ENCODE assay signal across 19 mouse cellular contexts in genomic region chr6:145135295-145135694, GRCm38 (mm10).
"Had no signal": no experiment of that assay in that cellular context is flagged by ENCODE, and none has a peak within 500 bp of the region (broad histone marks: within the 10 kb centered on the region; RNA-seq: fewer than 3 reads in every experiment).

No protein-coding gene starts in this region.

- H3K4me1 ChIP-seq: lung, embryonic 15.5 days; neural tube, embryonic 12.5 days; neural tube, embryonic 15.5 days; stomach, embryonic 15.5 days had no signal

- H3K9ac ChIP-seq: kidney, embryonic 15.5 days; liver, embryonic 15.5 days; lung, embryonic 15.5 days; neural tube, embryonic 12.5 days; neural tube, embryonic 15.5 days; stomach, embryonic 15.5 days had no signal

- H3K4me3 ChIP-seq: kidney, embryonic 15.5 days; left cerebral cortex, adult 2 months; liver, embryonic 15.5 days; lung, embryonic 15.5 days; megakaryocyte, embryonic 14.5 days; midbrain, embryonic 10.5 days; neural tube, embryonic 12.5 days; neural tube, embryonic 15.5 days; stomach, embryonic 15.5 days had no signal

- DNase-seq: kidney, adult 18-20 months; layer of hippocampus, postnatal 36 days; lung, adult 18-20 months; midbrain, embryonic 14.5 days; right cerebral cortex, adult 18-20 months; right cerebral cortex, postnatal 14 days; right cerebral cortex, postnatal 4 days; spleen, adult 18-20 months; thymus, adult 18-20 months had no signal

- H3K36me3 ChIP-seq: kidney, embryonic 15.5 days; liver, embryonic 15.5 days; lung, embryonic 15.5 days; midbrain, embryonic 10.5 days; neural tube, embryonic 12.5 days; neural tube, embryonic 15.5 days; stomach, embryonic 15.5 days had no signal

- H3K27me3 ChIP-seq: kidney, embryonic 15.5 days; liver, embryonic 15.5 days; lung, embryonic 15.5 days; megakaryocyte, embryonic 14.5 days; neural tube, embryonic 12.5 days; neural tube, embryonic 15.5 days; stomach, embryonic 15.5 days had no signal

- H3K9me3 ChIP-seq: kidney, embryonic 15.5 days; liver, embryonic 15.5 days; lung, embryonic 15.5 days; megakaryocyte, embryonic 14.5 days; midbrain, embryonic 10.5 days; neural tube, embryonic 12.5 days; neural tube, embryonic 15.5 days; stomach, embryonic 15.5 days had no signal

- H3K27ac ChIP-seq: kidney, embryonic 15.5 days; left cerebral cortex, adult 2 months; liver, embryonic 15.5 days; lung, embryonic 15.5 days; midbrain, embryonic 10.5 days; neural tube, embryonic 12.5 days; neural tube, embryonic 15.5 days; stomach, embryonic 15.5 days had no signal

- H3K4me2 ChIP-seq: kidney, embryonic 15.5 days; liver, embryonic 11.5 days; liver, embryonic 15.5 days; lung, embryonic 15.5 days; neural tube, embryonic 12.5 days; neural tube, embryonic 15.5 days; stomach, embryonic 15.5 days had no signal
